Mouse (Mus musculus) spleen, postnatal 10 days (tissue): ENCODE measurements at regions not wholly inside any gene's neighbourhood (a gene's known extent, or its start where the extent isn't known, plus 50 kb on each side); places are given as distances from the start of the nearest gene placed in this dataset.
"Not testable (repeated sequence)": the region's sequence is repeated elsewhere in the genome, so short reads cannot be mapped to it uniquely, and the experiment has no call there.

Source experiments
- DNase-seq, 2 experiments: peaks; one replicate each; pipeline ENCODE4 v3.0.0; 2021 to 2022; ENCODE audit warnings: low spot score in 2 of 2

DNA sequence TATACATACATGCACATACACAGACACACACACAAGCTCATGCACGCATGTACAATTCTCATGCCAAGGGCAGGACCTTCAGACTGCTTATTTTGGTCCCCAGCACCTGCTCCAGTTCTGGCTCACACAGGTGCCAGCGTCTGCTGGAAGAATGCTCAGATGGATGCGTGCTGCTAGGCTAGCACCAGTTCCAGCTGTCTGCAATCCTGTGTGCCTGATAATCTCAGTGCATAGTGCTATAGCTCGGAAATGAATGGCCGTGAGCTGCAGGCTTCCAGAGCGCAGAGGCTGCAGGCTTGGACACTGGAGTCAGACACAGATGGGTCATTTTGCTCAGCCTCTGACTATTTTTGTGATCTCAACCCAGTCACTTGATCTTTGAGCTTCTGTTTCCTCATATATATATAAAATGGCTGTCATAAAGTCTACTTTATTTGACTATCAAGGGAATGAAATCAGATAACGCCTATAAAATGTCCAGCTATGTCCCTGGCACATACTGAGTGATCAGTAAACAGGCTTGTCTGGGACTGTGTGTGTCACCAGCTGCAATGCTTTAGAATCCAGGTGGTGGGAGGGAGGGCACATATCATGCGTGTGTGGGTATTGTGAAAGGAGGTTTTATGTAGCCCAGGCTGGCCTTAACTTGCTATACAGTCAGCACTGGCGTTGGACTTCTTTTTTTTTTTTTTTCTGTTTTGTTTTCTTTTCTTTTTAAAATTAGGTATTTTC, 91.7 kb upstream of the Eif4g2 start:
- DNase-seq, result no peak

DNA sequence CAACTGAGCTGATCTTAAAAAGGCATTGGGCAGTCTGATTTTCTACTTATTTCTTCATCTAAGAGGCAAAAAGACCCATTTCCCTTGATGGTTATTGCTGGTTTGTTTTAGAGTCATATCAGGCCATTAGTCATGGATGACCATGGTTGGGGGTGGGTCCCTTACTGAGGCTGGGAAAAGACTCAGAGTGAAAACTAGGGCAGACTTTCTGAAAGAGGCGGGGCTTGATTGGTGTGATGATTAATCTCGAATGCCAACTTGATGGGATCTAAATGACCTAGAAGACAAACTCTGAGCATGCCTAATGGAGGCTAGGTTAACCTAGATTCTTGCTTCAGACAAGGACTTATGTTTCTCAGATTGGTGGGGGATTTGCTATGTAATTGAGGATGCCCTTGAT, 89.2 kb upstream of the Eif4g2 start:
- no peak for DNase-seq

DNA sequence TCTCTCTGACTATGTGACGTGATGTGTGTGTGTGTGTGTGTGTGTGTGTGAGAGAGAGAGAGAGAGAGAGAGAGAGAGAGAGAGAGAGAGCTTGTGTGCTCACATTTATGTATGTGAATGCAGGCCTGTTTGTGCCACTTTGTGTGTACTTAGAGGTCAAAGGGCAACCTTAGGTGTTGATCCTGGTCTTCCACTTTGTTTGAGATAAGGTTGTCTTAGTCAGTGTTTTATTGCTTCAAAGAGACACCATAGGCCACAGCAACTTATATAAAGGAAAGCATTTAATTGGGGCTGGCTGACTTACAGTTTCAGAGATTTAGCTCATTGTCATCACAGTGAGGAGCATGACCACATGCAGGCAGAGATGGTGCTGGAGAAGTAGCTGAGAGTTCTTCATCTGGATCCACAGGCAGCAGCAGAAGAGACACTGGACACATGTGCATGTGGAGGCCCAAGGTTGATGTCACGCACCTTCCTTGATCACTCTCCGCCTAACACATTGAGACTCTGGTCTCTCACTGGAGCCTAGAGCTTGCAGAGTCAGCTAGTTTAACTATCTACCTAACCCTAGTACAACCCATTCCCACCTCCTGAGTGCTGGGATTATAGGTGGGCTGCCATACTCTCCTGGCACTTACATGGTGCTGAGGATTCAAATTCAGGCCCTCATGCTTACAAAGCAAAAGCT, 85.9 kb upstream of the Eif4g2 start:
- not testable (repeated sequence) for DNase-seq

DNA sequence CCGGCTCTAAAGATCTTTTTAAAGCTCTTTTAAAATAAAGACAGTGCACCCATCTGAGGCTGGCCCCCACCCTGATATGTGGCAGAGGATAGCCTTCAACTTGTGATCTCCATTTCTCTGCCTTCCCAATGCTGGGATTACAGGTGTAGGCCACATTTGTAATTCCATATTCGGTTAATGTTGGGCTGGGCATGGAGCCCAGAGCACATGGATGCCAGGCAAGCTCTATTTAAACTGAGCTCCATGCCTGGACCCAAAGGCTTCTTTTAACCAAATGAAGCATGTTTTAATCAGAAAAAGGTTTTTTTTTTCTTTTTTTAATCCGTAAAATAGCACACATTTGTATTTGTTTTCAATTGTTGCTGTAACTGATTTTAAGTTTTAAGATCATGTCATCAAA, 82.2 kb upstream of the Eif4g2 start:
- DNase-seq, result no peak

DNA sequence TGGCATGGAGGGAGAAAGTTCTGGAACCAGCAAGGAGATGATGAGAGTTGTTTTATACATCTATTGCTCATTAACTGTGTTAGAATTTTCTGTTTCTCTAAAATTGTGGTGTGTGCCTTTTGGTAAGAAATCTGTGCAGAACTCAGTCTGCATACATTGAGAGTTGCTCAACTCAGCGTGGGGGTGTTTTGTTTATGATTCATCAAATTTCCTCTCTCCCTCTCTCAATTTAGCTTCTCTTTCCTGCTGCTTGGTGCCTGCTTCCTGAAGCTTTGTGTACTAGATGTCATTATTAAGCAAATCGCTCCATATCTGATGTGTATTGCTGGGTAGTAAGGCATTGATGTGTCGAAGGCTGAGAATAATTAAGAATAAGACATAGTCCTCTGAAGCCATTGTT, 81.4 kb upstream of the Eif4g2 start:
- DNase-seq, result no peak

DNA sequence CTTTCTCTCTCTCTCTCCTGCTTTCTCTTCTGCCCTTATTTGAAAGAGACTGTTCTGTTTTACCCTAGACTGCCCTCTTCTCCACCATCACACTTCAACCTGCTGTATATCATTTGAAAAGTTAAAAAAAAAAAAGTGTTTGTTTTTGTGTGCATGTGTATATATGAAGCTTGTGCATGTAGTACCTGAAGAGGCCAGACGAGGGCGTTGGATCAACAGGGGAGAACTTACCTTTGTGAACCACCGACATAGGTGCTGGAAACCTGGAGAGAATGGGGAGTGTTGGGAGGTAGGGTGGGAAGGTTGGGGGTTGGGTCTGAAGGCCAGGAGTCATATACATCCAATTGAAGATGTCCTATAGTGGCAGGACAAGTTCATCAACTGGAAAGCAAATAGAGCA, 81.0 kb upstream of the Eif4g2 start:
- peak in 1 of 2 experiments; percentile 54 for DNase-seq

DNA sequence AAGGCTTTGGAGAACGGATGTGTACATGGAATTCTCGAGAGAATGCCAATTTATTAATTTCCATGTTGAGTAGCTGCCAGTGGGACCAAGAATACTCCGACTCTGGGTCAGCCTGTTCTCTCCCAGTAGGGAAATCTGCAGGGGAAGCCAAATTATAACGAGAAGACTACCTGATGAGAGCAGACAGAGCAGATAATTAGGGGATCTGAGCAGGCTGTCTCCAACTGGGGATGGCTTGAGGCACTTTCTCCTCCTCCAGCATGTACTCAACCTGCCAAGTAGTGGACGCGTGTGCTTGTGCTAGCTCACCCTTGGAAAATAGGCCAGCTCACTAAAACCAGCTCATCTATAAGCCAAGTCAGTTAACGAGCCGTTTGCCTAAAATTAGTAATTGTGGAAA, 80.5 kb upstream of the Eif4g2 start:
- DNase-seq, result no peak

DNA sequence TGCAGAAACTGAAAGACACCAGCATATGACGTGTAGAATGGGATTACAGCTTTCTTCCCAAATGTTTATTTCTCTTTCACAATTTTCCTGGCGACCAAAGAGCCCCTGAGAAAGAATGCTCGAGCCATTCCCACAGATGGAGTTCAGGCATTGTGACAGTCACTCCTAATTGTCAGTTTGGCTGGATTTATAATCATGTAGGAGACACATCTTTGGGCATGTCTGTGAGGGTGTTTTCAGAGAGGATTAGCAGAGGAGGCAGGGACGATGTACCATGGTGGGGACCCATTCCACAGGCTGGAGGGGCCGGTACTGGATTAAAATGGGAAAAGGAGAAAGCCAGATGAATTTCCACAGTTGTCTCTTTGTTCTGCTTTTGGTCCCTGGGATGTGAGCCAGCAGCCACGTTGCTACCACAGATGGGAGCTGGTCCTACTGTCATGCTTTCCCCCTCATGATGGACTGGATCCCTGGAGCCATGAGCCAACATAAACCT, 76.0 kb upstream of the Eif4g2 start:
- no peak for DNase-seq

DNA sequence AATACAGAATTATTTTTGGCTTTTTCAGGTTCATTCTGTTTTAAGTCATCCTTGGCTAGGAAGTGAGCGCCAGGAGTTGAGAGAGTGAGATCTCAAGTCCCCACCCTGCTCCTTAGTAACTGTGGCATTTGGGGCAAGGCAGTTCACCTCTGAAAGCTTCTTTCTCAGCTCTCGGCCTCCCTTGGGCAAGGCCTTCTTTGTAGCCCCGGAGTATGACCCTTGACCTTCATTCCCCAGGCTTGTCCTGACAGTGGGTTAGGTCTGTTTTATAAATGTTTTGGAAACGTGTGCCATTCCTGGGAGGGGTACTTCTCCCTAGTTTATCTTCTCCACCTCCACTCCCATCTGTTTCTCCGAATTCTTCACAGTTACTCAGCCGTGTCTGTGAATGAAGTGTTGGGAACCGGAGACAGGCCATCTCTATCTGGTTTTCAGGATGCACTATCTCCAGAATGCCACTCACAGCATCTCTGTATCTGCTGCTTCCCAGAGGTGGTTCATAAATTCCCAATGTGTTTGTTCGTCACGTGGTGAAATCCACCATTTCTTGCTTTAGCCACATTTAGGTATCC, 75.0 kb upstream of the Eif4g2 start:
- no peak for DNase-seq

DNA sequence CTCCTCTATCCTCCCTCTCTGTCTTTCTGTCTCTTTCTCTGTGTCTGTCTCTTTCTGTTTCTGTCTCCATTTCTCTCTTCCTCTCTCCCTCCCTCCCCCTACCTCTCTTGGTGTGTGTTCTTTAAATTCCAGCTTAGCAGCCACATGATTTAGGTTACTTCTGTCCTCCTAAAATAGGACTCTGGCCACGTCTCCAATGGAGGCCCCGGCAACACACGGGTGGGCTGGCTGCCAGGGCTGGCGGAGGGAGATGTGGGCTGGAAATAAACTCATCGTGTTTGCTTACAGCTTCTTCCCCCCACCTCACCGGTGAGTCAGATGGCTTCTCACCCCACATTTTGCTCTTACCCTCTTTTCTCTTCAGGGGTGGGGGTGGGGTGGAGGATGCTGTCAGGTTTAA, 74.5 kb upstream of the Eif4g2 start:
- no peak for DNase-seq

DNA sequence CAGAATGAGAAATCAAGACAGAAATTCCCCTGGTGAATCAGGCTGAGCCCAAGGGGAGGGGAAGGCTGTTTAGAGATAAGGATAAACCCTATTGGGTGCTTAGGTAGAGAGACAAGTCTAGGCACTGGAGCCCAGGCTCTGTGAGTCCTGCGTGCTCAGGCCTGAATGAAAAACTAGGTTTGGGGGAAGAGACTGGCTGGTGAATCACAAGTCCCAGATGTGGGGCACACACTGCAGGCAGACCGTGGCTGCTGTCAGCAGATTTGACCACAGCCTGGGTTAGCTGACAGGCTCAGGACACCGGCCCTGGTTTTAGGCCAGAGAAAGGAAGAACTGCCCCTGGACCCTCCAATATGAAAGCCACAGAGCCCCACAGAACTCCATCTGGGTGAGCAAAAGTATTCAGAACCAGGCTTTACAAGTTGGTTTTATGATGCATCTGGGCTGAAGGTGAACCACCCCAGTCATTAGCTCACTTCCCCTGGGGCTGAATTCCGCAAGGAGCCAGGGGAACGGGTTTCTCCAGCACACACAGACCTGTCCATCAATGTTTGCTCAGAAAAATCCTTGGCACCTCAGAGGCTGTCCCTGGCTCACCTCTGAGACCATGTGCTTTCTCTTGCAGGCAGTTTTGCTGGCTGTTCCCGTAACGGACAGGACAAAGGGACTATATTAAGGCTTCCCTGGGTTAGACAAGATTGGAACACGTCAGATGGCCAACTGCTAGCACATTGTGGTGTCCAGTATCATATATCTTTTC, 73.8 kb upstream of the Eif4g2 start:
- no peak for DNase-seq

DNA sequence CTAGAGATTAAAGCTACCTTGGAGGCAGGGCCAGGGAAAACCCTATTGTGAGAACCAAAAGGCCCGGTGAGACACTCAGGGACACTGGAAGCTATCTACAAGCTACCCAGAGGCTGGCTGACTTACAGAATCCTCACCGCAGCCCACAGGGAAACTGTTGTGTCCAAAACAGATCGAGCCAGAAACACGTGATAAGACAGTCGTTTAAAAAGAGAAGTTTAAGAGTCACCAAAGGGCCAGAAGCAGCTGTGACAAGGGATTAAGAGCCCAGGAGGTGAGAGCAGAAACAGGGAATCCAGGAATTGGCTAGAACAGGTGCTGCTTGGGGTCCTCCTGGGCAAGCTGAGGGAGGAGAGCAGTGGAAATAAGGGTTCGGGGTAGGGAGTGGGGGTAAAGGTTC, 73.2 kb upstream of the Eif4g2 start:
- DNase-seq, result no peak

DNA sequence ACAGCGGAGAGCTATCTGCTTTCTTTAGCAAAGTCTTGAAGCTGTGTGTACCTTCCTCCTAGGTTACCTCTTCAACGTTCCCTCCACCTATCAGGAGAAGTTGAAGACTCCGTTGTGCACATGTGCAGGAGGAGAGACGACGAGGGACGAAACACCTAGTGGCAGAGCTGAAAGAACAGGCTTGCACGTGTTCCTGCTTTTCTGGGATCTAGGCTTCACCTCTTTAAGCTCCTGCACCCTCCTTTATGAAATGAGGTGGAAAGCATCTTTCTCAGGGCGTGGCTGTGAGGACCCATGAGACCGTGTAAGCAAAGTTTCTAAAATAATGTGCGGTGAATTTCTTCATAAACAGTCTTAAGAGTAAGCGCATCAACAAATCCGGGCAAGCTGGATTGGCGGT, 71.4 kb upstream of the Eif4g2 start:
- no peak for DNase-seq

DNA sequence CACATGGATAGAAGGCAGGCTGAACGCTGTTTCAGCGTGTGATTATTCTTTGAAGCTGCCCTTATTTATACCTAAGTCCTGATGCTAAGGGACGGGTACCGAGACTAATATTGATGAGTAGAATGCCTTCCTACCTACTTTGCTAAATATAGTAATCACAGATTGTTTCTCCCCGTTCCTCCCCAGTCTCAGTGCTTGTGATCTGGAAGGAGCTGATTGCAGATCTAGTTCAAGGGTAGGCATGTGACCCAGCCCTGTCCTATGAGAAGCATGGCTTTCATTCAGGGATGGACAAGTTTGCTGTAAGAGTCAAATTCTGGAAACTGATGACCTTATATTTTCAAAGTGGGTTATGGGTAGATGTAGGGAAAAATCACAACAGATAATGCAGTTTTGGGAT, 67.7 kb upstream of the Eif4g2 start:
- DNase-seq, result no peak

DNA sequence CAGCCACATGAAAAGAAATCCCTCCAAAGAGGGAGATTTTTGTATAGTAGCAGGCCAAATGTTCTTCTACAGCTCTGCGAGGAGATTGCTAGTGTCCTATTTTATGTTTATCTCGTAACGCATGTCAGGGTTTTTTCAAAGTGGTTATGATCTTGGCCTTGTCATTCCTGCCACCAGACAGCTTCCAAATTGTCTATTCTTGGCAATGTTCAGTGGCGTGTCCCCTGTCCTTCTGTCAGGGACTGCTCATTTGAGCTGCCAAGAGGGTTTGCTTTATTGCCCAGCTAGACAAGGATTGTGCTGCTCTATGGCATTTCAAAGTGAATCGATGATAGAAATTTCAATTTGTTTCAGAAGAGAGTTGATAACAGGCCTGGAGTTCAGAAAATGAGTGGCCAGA, 67.3 kb upstream of the Eif4g2 start:
- no peak for DNase-seq

DNA sequence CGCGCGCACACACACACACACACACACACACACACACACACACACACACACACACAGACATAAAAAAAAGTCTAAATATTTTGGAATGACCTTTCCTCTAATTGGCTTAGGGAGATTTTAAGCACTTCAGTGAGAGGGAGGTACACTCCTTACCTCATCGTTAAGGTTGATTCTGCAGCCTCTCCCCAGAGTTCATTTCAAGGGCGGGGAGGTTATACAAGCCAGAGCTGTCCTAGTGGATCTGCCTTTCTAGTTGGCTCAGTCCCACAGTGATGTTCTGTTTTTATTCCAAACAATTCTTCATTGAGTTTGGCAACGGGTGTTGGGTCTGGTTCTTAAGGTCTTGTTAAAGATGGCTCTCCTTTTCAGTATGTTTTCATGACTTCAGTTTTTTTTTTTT, 64.8 kb upstream of the Eif4g2 start:
- no peak for DNase-seq

DNA sequence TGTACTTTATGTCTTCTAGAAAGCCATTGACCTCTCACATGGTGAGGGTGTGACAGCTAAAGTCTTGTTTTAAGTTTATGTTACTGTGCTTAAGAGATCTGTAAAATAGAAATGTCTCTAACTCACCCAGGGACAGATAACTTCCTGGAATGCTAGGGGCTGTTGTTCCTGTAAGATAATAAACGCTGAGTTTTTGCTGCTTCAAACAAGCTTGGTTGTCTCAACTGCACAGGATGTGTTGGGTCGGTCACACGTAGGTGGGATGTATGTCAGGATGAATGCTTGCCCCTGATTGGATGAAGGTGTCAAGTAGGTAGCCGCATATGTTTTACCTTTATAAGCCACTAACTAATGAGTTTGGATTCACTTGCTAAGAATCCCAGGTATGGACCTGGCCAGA, 63.8 kb upstream of the Eif4g2 start:
- no peak for DNase-seq

DNA sequence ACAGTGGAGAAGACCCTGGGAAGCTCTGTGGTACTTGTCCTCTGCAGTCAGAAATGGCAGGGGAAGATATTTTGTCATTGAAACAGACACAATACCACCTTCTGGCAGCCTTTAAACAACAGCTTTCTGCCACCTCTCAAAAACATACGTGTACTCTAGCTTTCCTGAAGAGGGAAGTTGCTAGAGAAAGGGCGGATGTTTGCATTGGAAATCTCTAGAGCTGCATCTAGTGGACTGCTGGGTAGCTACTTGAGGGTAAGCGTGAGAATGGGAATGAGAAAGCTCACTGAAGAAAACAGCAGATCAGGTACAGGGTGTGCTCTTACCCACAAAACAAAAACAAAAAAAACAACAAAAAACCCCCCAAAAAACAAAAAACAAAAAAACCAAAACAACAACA, 61.4 kb upstream of the Eif4g2 start:
- DNase-seq, result no peak

DNA sequence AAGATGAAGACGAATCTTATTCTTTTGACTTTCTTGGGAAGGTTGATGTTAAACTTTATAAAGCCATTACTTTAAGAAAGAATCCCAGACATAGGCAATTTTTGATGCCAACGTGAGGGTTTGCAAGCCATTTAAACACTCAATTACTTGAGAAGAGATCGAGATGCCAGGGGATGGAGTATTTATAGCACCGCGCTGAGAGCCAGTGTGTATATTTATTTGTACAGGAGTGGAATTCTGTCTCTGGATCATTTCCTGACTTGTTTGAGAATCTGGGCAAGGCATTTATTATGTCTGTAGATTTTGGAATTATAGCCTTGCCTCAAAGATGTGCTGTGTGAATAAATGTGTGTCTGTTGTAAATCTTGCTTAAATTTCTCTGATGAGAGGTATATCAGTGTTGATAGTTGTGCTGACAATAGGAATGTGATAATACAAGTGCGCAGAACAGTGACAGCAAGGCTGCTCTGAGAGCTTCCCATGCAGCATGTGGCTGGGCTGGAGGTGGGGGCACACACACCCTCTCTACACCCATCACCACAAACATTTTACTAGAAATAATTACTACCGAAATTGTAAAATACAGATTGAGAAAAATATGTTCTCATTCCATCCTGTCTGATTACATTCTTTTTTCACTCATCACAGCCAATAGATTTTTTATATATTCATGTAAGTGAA, 58.6 kb upstream of the Eif4g2 start:
- no peak for DNase-seq

DNA sequence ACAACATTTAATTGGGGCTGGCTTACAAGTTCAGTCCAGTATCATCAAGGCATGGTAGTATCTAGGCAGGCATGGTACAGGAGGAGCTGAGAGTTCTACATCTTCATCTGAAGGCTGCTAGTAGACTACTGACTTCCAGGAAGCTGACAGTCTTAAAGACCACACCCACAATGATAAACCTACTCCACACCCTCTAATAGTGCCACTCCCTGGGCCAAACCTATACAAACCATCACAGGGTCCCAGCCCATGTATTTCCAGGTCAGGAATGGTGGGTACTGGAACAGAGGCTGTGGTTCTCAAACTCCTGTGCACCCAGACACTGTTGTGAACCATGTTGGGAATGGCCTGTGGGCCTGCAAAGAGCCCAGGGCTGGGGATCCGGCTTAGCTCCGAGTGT, 55.2 kb upstream of the Eif4g2 start:
- DNase-seq, result peak in 1 of 2 experiments; percentile 20

DNA sequence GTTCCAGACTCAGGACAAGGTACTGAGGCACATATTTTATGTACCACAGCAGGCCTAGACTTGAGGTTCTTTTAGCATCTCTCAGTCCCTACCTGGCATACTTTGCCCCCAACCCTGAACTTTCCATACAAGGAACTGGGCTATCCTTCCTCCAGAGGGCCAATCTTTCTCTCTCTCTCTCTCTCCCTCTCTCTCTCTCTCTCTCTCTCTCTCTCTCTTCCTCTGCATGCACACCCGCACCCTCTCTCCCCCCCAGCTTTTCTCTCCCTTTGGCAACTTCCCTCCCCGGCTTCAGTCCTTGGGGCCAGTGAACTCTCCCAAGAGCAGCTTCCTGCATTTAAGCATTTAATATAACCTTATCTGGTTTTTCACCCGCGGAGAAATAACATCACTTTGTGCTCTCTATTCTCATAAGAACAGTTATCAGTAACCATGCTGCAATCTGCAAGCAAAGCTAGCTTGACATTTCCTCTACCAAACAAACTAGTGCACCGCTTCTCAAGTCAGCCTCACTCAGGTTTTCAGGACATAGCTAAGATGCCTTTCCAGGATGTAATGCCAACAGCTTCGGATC, 53.3 kb upstream of the Eif4g2 start:
- no peak for DNase-seq

DNA sequence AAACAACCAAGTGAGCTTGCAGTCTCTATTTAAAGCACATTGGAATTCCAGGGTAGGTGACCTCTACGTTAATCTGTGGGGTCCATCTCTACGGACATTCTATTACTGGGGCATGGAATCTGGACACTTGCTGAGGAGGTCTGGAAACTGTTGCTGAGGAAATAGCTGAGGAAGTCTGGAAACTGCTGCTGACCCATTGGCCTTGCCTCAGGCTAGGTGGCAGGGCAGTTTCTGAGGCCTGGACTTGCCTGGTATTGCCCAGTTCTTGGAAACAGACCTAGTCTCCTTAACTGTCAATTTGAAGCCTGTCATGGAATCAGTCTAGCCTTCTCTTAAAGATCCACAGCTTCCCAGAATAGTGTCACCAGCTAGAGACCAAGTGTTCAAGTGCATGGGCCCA, 51.7 kb upstream of the Eif4g2 start:
- no peak for DNase-seq
